Mouse (Mus musculus) neural tube, embryonic 11.5 days (tissue): ENCODE measurements around the gene Ipo8. TPM values are rescaled to one million over a fixed set of nuclear protein-coding genes. Genes with fewer than 3 reads are reported as not detected.

Experiments
- ATAC-seq: fragments of 200-750 bp; cut with Nextera tagmentation; 2 replicates; pipeline ENCODE4 v1.8.0; 2017; ENCODE audit warnings: moderate number of reproducible peaks, mild to moderate bottlenecking, moderate TSS enrichment, moderate library complexity; ENCODE audit not compliant: insufficient read depth, low FRiP score, low TSS enrichment
- DNase-seq: peaks from one replicate; pipeline ENCODE4 v3.0.0-alpha.2; 2015; ENCODE audit warnings: low spot score
- H3K27ac ChIP-seq: fragments of 300-500 bp; sonication (generic); 2 replicates; pipeline ENCODE4 v1.5.1; 2014; ENCODE audit warnings: low read depth, mild to moderate bottlenecking, low read length
- H3K27me3 ChIP-seq: fragments of 300-500 bp; sonication (generic); 2 replicates; pipeline ENCODE4 v1.6.1; 2014; ENCODE audit warnings: mild to moderate bottlenecking, low read length, mixed read lengths; ENCODE audit not compliant: control insufficient read depth, insufficient read depth
- H3K36me3 ChIP-seq: fragments of 300-500 bp; sonication (generic); 2 replicates; pipeline ENCODE4 v1.6.1; 2014; ENCODE audit warnings: mild to moderate bottlenecking, low read length, moderate library complexity, mixed read lengths; ENCODE audit not compliant: control insufficient read depth, insufficient read depth
- H3K4me1 ChIP-seq: fragments of 300-500 bp; sonication (generic); 2 replicates; pipeline ENCODE4 v1.6.1; 2014; ENCODE audit warnings: low read length, mixed read lengths; ENCODE audit not compliant: control insufficient read depth, insufficient read depth
- H3K4me2 ChIP-seq: fragments of 300-500 bp; sonication (generic); 2 replicates; pipeline ENCODE4 v1.6.1; 2014; ENCODE audit warnings: low read depth, mild to moderate bottlenecking, moderate library complexity
- H3K4me3 ChIP-seq: fragments of 300-500 bp; sonication (generic); 2 replicates; pipeline ENCODE4 v1.5.1; 2014; ENCODE audit warnings: low read depth, low read length
- H3K9ac ChIP-seq: fragments of 300-500 bp; sonication (generic); 2 replicates; pipeline ENCODE4 v1.6.1; 2014; ENCODE audit warnings: mild to moderate bottlenecking, low read length
- H3K9me3 ChIP-seq: fragments of 300-500 bp; sonication (generic); 2 replicates; pipeline ENCODE4 v1.6.1; 2016; ENCODE audit warnings: low read length; ENCODE audit not compliant: control insufficient read depth
- WGBS: fragments of 180-500 bp; shearing (Covaris S2); extraction: QIAGEN DNeasy Blood & Tissue Kit; methylation state at CpG from one replicate; pipeline ENCODE4 v1.1.7; 2014; 5-methylcytosine and 5-hydroxymethylcytosine counted together
- polyA plus RNA-seq: library from polyadenylated mRNA; unstranded; fragments of >200 nt; fragmentation: Nextera tagmentation; extraction: Ambion mirVana; gene quantifications from 2 replicates; pipeline ENCODE4 v1.2.1, GENCODE M21; 2014

Gene Ipo8
- polyA plus RNA-seq, 1 experiment from 2014 or later: 28.1 TPM

GRCm38 (mm10) chr6:148771423-148771822, 59.8 kb downstream of the Ipo8 start:
- peaks cover 4% of the 10 kb centered on the region for H3K36me3 ChIP-seq
- no peaks in the 10 kb centered on the region for H3K4me1 ChIP-seq
- no peak for ATAC-seq
- no peak overlapping the region for H3K4me2 ChIP-seq
- H3K9me3 ChIP-seq: no peaks in the 10 kb centered on the region
- no peaks in the 10 kb centered on the region for H3K27me3 ChIP-seq
- H3K27ac ChIP-seq: no peak overlapping the region
- no peak overlapping the region for H3K9ac ChIP-seq
- no peak for DNase-seq
- WGBS: 87% methylated on average over 3 of the region's 3 CpGs
- H3K4me3 ChIP-seq: no peak overlapping the region

DNA sequence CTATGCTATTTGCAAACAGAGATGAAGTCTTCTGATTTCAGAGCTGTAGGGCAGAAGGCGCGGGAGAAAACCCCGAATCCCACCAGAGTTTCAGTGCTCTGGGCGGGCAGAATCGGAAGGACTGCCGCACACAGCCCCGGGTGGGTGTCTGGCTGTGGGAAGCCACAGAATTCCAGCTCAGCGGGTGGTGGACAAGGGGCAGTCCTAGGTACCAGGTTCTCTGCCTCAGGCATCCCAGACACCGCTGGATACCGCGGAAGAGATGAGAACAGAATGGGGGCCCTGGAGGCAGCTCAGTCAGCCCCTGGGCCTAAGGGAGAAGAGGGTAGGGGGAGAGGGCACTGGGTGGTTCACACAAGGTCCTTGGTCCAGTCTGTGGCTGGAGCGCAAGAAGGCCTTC, 62.8 kb downstream of the Ipo8 start:
- Histone ChIP-seq H3K36me3 (no peaks in the 10 kb centered on the region; the same call in 1 of the 2 replicates), H3K27ac (no peak overlapping the region), H3K9me3 (no peaks in the 10 kb centered on the region), H3K4me2 (no peak overlapping the region), H3K9ac (no peak overlapping the region), H3K27me3 (no peaks in the 10 kb centered on the region), H3K4me3 (no peak overlapping the region), H3K4me1 (no peaks in the 10 kb centered on the region)
- ATAC-seq (0 out of 2 replicates have a peak, but pooled peaks have one; percentile 23), DNase-seq (no peak)
- 82% methylated on average over 12 of the region's 12 CpGs for WGBS

DNA sequence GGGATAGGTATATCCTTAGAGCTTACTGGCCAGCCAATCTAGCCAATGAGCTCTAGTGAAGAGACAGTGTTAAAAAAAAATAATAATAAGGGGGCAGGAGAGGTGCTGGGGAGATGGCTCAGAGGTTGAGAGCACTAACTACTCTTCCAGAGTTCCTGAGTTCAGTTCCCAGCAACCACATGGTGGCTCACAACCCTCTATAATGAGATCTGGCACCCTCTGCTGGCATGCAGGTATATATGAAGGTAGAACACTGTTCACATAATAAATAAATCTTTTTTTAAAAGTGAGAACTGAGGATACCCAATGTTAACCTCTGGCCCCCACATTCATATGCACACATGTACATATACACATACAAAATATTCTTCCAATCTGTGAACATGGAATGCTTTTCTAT, 64.0 kb downstream of the Ipo8 start:
- H3K9ac ChIP-seq: no peak overlapping the region
- ATAC-seq (no peak), DNase-seq (no peak)
- H3K4me3 ChIP-seq: no peak overlapping the region
- H3K9me3 ChIP-seq: no peaks in the 10 kb centered on the region
- no peaks in the 10 kb centered on the region for H3K27me3 ChIP-seq
- H3K36me3 ChIP-seq: no peaks in the 10 kb centered on the region
- H3K4me1 ChIP-seq: no peaks in the 10 kb centered on the region
- H3K27ac ChIP-seq: no peak overlapping the region
- H3K4me2 ChIP-seq: no peak overlapping the region

DNA sequence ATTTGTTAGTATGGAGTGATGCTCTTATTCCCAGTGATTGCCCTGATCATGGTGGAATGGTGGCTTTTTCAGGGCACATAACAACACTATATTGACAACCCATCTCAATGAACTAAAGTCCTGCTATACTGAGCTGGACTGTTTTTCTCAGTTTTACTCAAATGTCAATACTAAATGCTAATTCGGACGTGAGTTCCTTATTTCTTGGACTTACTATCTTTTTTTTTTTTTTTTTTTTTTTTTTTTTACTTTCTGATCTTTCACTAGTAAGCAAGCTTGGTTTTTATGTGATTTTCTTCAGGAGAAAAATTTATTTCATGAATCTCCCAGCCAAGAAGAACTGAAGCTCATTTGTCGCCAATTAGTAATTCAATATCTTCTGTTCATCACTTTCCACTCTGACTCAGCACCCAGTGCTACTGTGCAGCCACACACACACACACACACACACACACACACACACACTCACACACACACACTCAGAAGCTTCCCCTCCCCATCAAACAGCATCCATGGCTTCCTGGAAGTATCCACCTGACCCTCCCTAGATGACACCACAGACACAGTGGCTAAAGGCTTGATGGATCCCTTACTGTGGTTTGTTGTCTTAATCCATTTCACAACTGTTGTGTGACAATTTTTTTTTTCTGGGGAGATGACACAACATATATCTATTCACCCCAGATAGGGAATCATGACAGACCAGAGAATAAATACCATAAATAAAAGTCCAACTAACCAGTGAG, 69.1 kb downstream of the Ipo8 start:
- Histone ChIP-seq H3K4me1 (no peaks in the 10 kb centered on the region), H3K27me3 (no peaks in the 10 kb centered on the region), H3K4me3 (no peak overlapping the region), H3K27ac (no peak overlapping the region), H3K9me3 (no peaks in the 10 kb centered on the region), H3K36me3 (no peaks in the 10 kb centered on the region), H3K4me2 (no peak overlapping the region), H3K9ac (no peak overlapping the region)
- ATAC-seq: no peak
- WGBS: 84% methylated on average over 3 of the region's 3 CpGs
- no peak for DNase-seq

GRCm38 (mm10) chr6:148761475-148761874, 69.8 kb downstream of the Ipo8 start:
- DNase-seq: no peak
- 88% methylated on average over 4 of the region's 4 CpGs for WGBS

DNA sequence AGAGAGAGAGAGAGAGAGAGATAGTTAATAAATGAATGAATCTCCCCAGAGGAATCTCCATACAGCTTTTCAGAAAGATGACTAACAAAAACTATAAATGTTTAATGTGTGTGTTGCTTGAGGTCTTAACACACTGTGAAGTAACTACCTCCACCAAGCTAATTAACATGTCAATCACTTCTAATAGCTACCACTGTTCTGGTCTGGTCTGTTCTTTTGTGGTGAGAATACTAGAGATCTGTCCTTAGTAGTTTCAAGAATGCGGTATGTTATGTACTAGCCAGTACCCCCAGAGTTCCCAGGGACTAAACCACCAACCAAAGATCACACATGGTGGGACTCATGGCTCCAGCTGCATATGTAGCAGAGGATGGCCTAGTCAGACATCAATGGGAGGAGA, 74.7 kb downstream of the Ipo8 start:
- Histone ChIP-seq H3K27ac (no peak overlapping the region), H3K36me3 (no peaks in the 10 kb centered on the region), H3K9me3 (no peaks in the 10 kb centered on the region), H3K9ac (no peak overlapping the region), H3K4me2 (no peak overlapping the region), H3K4me1 (no peaks in the 10 kb centered on the region), H3K4me3 (no peak overlapping the region), H3K27me3 (no peaks in the 10 kb centered on the region)
- WGBS: 89% methylated on average over 1 of the region's 1 CpGs
- no peak for ATAC-seq
- DNase-seq: no peak

More at GRCm38 (mm10) chr6:148761475-148761874, 69.8 kb downstream of the Ipo8 start:
- H3K27me3 ChIP-seq: no peaks in the 10 kb centered on the region
- no peak overlapping the region for H3K9ac ChIP-seq
- H3K27ac ChIP-seq: no peak overlapping the region
- H3K9me3 ChIP-seq: no peaks in the 10 kb centered on the region
- no peaks in the 10 kb centered on the region for H3K4me1 ChIP-seq
- no peak for ATAC-seq
- H3K36me3 ChIP-seq: no peaks in the 10 kb centered on the region
- H3K4me2 ChIP-seq: no peak overlapping the region
- H3K4me3 ChIP-seq: no peak overlapping the region

DNA sequence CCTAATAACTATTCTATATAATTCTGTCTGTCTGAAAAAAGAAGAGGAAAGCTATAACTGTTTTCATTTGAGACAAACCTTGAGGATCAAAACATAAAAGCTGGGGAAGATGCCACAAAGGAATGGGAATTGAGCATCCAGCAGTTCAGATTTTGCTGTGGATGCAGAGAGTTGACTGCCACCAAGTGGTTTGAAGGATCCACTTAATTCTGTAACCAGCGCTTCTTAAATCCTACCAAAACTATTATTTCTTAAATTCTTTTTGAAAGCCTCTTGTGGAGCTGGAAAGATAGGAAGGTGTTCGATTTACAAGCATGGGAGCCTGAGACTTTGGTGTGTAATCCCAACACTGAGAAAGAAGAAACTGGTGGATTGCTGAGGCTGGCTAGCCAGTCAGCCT, 79.9 kb downstream of the Ipo8 start:
- DNase-seq (no peak), ATAC-seq (no peak)
- Histone ChIP-seq H3K9ac (no peak overlapping the region), H3K4me3 (no peak overlapping the region), H3K9me3 (no peaks in the 10 kb centered on the region), H3K27ac (no peak overlapping the region), H3K36me3 (no peaks in the 10 kb centered on the region), H3K27me3 (no peaks in the 10 kb centered on the region), H3K4me1 (no peaks in the 10 kb centered on the region), H3K4me2 (no peak overlapping the region)
- WGBS: 81% methylated on average over 2 of the region's 2 CpGs

DNA sequence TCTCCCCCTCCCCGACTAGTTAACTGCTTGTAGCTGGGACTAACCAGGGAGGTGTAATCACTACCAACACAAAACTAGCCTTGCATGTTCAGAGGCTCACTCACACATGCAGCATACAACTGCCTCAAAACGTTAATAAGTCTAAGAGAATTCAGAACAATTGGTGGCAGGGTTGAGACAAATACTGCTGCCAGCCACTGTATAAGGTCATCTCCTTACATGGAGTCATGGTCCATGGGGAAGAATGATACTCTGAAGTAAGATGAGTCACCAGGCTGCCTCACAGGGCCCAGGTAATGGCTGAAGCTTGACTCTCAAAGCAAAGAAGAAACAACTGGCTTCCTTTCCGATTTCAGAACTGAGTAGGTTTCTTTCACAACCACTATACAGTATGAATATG, 81.1 kb downstream of the Ipo8 start:
- DNase-seq: no peak
- no peak overlapping the region for H3K4me3 ChIP-seq
- WGBS: 81% methylated on average over 3 of the region's 3 CpGs

GRCm38 (mm10) chr6:148740521-148741226, 90.6 kb downstream of the Ipo8 start:
- no peak for ATAC-seq

More for the DNA sequence above, 81.1 kb downstream of the Ipo8 start:
- H3K27me3 ChIP-seq: no peaks in the 10 kb centered on the region
- H3K9ac ChIP-seq: no peak overlapping the region
- no peaks in the 10 kb centered on the region for H3K36me3 ChIP-seq
- no peaks in the 10 kb centered on the region for H3K4me1 ChIP-seq
- no peak for ATAC-seq
- H3K4me2 ChIP-seq: no peak overlapping the region
- H3K9me3 ChIP-seq: no peaks in the 10 kb centered on the region
- no peak overlapping the region for H3K27ac ChIP-seq

More at GRCm38 (mm10) chr6:148740521-148741226, 90.6 kb downstream of the Ipo8 start:
- Histone ChIP-seq H3K4me1 (no peaks in the 10 kb centered on the region), H3K27ac (no peak overlapping the region), H3K27me3 (no peaks in the 10 kb centered on the region), H3K9ac (no peak overlapping the region), H3K36me3 (no peaks in the 10 kb centered on the region), H3K9me3 (no peaks in the 10 kb centered on the region), H3K4me2 (no peak overlapping the region), H3K4me3 (no peak overlapping the region)
- WGBS: 77% methylated on average over 8 of the region's 8 CpGs
- DNase-seq: no peak
